Mouse (Mus musculus) hindbrain, embryonic 11.5 days (tissue): ENCODE data around the gene Slu7. TPM values are rescaled to one million over a fixed set of nuclear protein-coding genes. Genes with fewer than 3 reads are reported as not detected.

Experiments used
- ATAC-seq: fragments of 200-750 bp; cut with Nextera tagmentation; 2 replicates; pipeline ENCODE4 v1.8.0; 2017; ENCODE audit warnings: mild to moderate bottlenecking, moderate TSS enrichment, moderate library complexity; ENCODE audit not compliant: low FRiP score
- DNase-seq: peaks from one replicate; pipeline ENCODE4 v3.0.0-alpha.2; 2015; ENCODE audit warnings: low spot score
- H3K27ac ChIP-seq: fragments of 300-500 bp; sonication (generic); 2 replicates; pipeline ENCODE4 v1.5.1; 2014; ENCODE audit warnings: mild to moderate bottlenecking, low read depth, low read length
- H3K27me3 ChIP-seq: fragments of 300-500 bp; sonication (generic); 2 replicates; pipeline ENCODE4 v1.6.1; 2014; ENCODE audit warnings: mild to moderate bottlenecking, low read length, moderate library complexity, mixed read lengths; ENCODE audit not compliant: control insufficient read depth, insufficient read depth
- H3K36me3 ChIP-seq: fragments of 300-500 bp; sonication (generic); 2 replicates; pipeline ENCODE4 v1.6.1; 2014; ENCODE audit warnings: mild to moderate bottlenecking, low read length, moderate library complexity, mixed read lengths; ENCODE audit not compliant: control insufficient read depth, insufficient read depth
- H3K4me1 ChIP-seq: fragments of 300-500 bp; sonication (generic); replicated peaks from 2 replicates; pipeline ENCODE4 v1.6.1; 2014; ENCODE audit warnings: low read length, mixed read lengths; ENCODE audit not compliant: control insufficient read depth, insufficient read depth
- H3K4me2 ChIP-seq: fragments of 300-500 bp; sonication (generic); replicated peaks from 2 replicates; pipeline ENCODE4 v1.6.1; 2014; ENCODE audit warnings: mild to moderate bottlenecking, low read depth, low read length
- H3K4me3 ChIP-seq: fragments of 300-500 bp; sonication (generic); 2 replicates; pipeline ENCODE4 v1.5.1; 2014; ENCODE audit warnings: low read depth, low read length
- H3K9ac ChIP-seq: fragments of 300-500 bp; sonication (generic); 2 replicates; pipeline ENCODE4 v1.6.1; 2014; ENCODE audit warnings: low read depth, low read length
- H3K9me3 ChIP-seq: fragments of 300-500 bp; sonication (generic); 2 replicates; pipeline ENCODE4 v1.6.1; 2016; ENCODE audit warnings: low read length; ENCODE audit not compliant: control insufficient read depth
- whole genome bisulfite sequencing: fragments of 180-500 bp; shearing (Covaris S2); extraction: QIAGEN DNeasy Blood & Tissue Kit; methylation state at CpG from one replicate; pipeline ENCODE4 v1.1.7; 2014; 5-methylcytosine and 5-hydroxymethylcytosine counted together
- polyA plus RNA-seq: library from polyadenylated mRNA; unstranded; fragments of >200 nt; fragmentation: Nextera tagmentation; extraction: Ambion mirVana; gene quantifications from 2 replicates; pipeline ENCODE4 v1.2.1, GENCODE M21; 2014

Slu7 gene
- 69.7 and 73.6 TPM in 2 replicates for polyA plus RNA-seq

GRCm38 (mm10) chr11:43433254-43434023 is at the start of gene Slu7:
TSS of gene Slu7 (plus strand) at chr11:43433744.
- no peak within 1 kb of the TSS for H3K27ac ChIP-seq
- H3K4me3 ChIP-seq, result peak within 1 kb of the TSS; percentile 84
- H3K27me3 ChIP-seq, result no peaks in the 10 kb centered on the region
- H3K4me2 ChIP-seq, result peak within 1 kb of the TSS; percentile 47
- H3K9ac ChIP-seq, result peak within 1 kb of the TSS; percentile 59
- DNase-seq (peak; percentile 81), ATAC-seq (peak; percentile 91)
- peaks cover 2% of the 10 kb centered on the region; the same call in 1 of the 2 replicates for H3K4me1 ChIP-seq
- 9% methylated on average over 38 of the region's 38 CpGs for WGBS
- no peaks in the 10 kb centered on the region for H3K9me3 ChIP-seq
- H3K36me3 ChIP-seq, result no peaks in the 10 kb centered on the region

DNA sequence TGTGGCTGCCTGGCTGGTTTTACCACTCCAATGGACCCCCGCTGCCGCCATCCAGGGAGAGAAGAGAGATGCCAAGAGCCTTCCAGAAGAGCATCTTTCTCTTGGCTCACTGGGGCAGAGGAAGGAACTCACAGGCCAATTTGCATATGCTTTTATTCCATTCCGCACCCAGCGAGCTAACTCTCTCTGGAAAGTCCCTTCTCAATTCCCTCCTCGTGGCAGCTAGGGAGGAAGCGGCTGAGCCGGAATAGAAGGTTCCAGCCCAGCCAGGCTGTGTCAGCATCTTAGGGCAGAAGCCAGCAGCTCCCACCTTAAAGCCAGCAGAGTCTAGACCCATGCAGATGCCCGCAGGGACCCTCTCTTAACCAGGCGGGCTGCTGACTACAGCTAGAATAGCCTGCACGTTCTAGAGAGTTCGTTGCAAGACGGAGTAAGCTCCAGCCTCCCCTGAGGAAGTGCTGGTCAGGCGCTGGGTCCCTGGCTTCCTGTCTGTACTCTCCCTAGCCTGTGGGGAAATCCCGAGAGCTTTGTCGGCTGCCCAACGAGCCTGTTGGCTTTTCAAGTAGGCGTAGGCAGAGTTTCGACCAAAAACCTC is 48.4 kb upstream of the Slu7 start:
- peak overlapping the region; percentile 69 for H3K4me2 ChIP-seq
- no peaks in the 10 kb centered on the region for H3K36me3 ChIP-seq
- no peaks in the 10 kb centered on the region for H3K9me3 ChIP-seq
- no peaks in the 10 kb centered on the region for H3K27me3 ChIP-seq
- H3K27ac ChIP-seq, result no peak overlapping the region
- peak overlapping the region; percentile 24 for H3K4me3 ChIP-seq
- DNase-seq (peak; percentile 57), ATAC-seq (peak; percentile 76)
- H3K4me1 ChIP-seq, result no peaks in the 10 kb centered on the region
- H3K9ac ChIP-seq, result peak overlapping the region; percentile 47
- 2% methylated on average over 18 of the region's 18 CpGs for WGBS

GRCm38 (mm10) chr11:43385716-43386115 is 47.8 kb upstream of the Slu7 start:
- H3K4me3 ChIP-seq, result peak overlapping the region; percentile 24; the same call in 1 of the 2 replicates
- 1% methylated on average over 8 of the region's 8 CpGs for WGBS
- H3K4me1 ChIP-seq, result no peaks in the 10 kb centered on the region
- no peaks in the 10 kb centered on the region for H3K36me3 ChIP-seq
- peak overlapping the region; percentile 47; the same call in 1 of the 2 replicates for H3K9ac ChIP-seq
- peak; percentile 45 for DNase-seq
- peak; percentile 66; the same call in 1 of the 2 replicates for ATAC-seq
- no peaks in the 10 kb centered on the region for H3K9me3 ChIP-seq
- no peak overlapping the region for H3K27ac ChIP-seq
- no peaks in the 10 kb centered on the region for H3K27me3 ChIP-seq
- peak overlapping the region; percentile 69 for H3K4me2 ChIP-seq

- WGBS, result 93% methylated on average over 14 of the region's 14 CpGs
Observed at GRCm38 (mm10) chr11:43387004-43387880, 46.3 kb upstream of the Slu7 start.

GRCm38 (mm10) chr11:43388122-43389097 is 45.1 kb upstream of the Slu7 start:
- Histone ChIP-seq H3K9me3 (no peaks in the 10 kb centered on the region), H3K4me3 (no peak overlapping the region), H3K27me3 (no peaks in the 10 kb centered on the region), H3K36me3 (no peaks in the 10 kb centered on the region), H3K9ac (no peak overlapping the region), H3K4me1 (no peaks in the 10 kb centered on the region), H3K4me2 (no peak overlapping the region), H3K27ac (no peak overlapping the region)
- WGBS, result 85% methylated on average over 21 of the region's 21 CpGs
- no peak for DNase-seq
- ATAC-seq, result no peak

More at GRCm38 (mm10) chr11:43387004-43387880, 46.3 kb upstream of the Slu7 start:
- H3K4me1 ChIP-seq, result no peaks in the 10 kb centered on the region
- ATAC-seq (no peak), DNase-seq (no peak)
- no peaks in the 10 kb centered on the region for H3K27me3 ChIP-seq
- H3K27ac ChIP-seq, result no peak overlapping the region
- H3K4me3 ChIP-seq, result no peak overlapping the region
- H3K36me3 ChIP-seq, result no peaks in the 10 kb centered on the region
- no peaks in the 10 kb centered on the region for H3K9me3 ChIP-seq
- H3K9ac ChIP-seq, result no peak overlapping the region
- H3K4me2 ChIP-seq, result no peak overlapping the region

GRCm38 (mm10) chr11:43389118-43389517 is 44.4 kb upstream of the Slu7 start:
- ATAC-seq, result no peak
- Histone ChIP-seq H3K4me2 (no peak overlapping the region), H3K9me3 (no peaks in the 10 kb centered on the region), H3K4me1 (no peaks in the 10 kb centered on the region), H3K4me3 (no peak overlapping the region), H3K27ac (no peak overlapping the region), H3K27me3 (no peaks in the 10 kb centered on the region), H3K36me3 (no peaks in the 10 kb centered on the region), H3K9ac (no peak overlapping the region)
- DNase-seq, result no peak
- 81% methylated on average over 7 of the region's 7 CpGs for WGBS

GRCm38 (mm10) chr11:43392757-43393156 is 40.8 kb upstream of the Slu7 start:
- no peak overlapping the region for H3K4me3 ChIP-seq
- DNase-seq (no peak), ATAC-seq (no peak)
- no peak overlapping the region for H3K27ac ChIP-seq
- H3K9ac ChIP-seq, result no peak overlapping the region
- no peaks in the 10 kb centered on the region for H3K4me1 ChIP-seq
- H3K27me3 ChIP-seq, result no peaks in the 10 kb centered on the region
- H3K4me2 ChIP-seq, result no peak overlapping the region
- H3K9me3 ChIP-seq, result no peaks in the 10 kb centered on the region
- 52% methylated on average over 2 of the region's 2 CpGs for WGBS
- H3K36me3 ChIP-seq, result no peaks in the 10 kb centered on the region

GRCm38 (mm10) chr11:43393325-43393724 is 40.2 kb upstream of the Slu7 start:
- DNase-seq, result no peak
- H3K36me3 ChIP-seq, result no peaks in the 10 kb centered on the region
- no peak overlapping the region for H3K27ac ChIP-seq
- no peak overlapping the region for H3K4me3 ChIP-seq
- no peak for ATAC-seq
- H3K27me3 ChIP-seq, result no peaks in the 10 kb centered on the region
- H3K9ac ChIP-seq, result no peak overlapping the region
- H3K4me2 ChIP-seq, result no peak overlapping the region
- no peaks in the 10 kb centered on the region for H3K9me3 ChIP-seq
- 91% methylated on average over 4 of the region's 4 CpGs for WGBS
- no peaks in the 10 kb centered on the region for H3K4me1 ChIP-seq
